Mouse (Mus musculus) testis, adult 2 months (tissue): ENCODE data around the gene Apobec2.

Experiments
- CTCF ChIP-seq: fragments of 200-500 bp; IDR thresholded peaks from 2 replicates; pipeline ENCODE4 v1.5.1; 2012; ENCODE audit warnings: low read depth, mild to moderate bottlenecking, inconsistent platforms, low read length, moderate library complexity; ENCODE audit not compliant: control insufficient read depth, insufficient read depth, insufficient replicate concordance
- POLR2A ChIP-seq: fragments of 200-500 bp; IDR thresholded peaks from 2 replicates; pipeline ENCODE4 v1.6.1; 2012; ENCODE audit warnings: low read depth, mild to moderate bottlenecking, inconsistent platforms, low read length, moderate library complexity; ENCODE audit not compliant: control insufficient read depth

DNA sequence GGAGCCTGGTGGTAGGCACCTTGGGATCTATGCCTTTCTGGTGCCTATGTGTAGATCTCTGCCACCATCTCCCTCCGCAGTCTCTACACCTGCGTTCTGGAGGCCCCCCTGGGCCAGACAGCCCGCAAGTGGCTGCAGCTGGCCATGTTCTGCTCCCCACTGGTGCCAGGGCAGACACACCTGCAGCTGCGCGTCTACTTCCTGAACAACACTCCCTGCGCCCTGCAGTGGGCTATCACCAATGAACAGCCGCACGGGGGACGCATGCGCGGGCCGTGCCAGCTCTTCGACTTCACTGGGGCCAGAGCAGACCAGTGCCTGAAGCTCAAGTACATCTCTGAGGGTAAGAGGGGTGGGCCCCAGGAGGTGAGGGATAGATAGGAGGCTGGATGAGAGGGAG is 29.4 kb upstream of the Apobec2 start:
- TF ChIP-seq POLR2A: no peak
- no peak for TF ChIP-seq CTCF
